Mouse (Mus musculus) T-helper 17 cell (primary cell): ENCODE data around the gene Trpm1.

Experiments
- in situ Hi-C, 2 experiments: fragments of 300-600 bp; cut with MboI, MseI; formaldehyde crosslinking; loops; 1 replicate in 1 of 2; 2 replicates in 1 of 2; pipeline ENCODE4 v1.15.1; 2025; ENCODE audit warnings: high pct_unique_total_duplicates in 2 of 2

The Trpm1 gene

DNA sequence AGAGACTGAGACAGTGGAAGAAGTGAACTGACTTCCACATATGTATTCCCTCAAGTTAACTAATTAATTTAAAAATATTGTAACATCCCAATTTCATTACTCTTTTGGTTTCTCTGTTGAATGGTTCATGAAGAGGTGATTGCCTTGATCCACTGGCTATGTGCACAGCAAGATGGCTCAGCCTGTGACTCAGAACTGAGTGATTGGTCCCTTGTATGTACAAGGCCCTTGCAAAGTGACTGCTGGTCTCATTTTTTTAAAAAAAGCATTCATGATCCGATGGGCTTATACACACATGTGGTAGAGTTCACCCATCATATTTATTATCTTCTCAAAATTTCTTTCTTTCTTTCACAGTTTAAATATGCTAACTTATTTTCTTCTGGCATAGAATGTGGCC, 124.9 kb downstream of the Trpm1 start:
- in situ Hi-C loops: no loop called here

DNA sequence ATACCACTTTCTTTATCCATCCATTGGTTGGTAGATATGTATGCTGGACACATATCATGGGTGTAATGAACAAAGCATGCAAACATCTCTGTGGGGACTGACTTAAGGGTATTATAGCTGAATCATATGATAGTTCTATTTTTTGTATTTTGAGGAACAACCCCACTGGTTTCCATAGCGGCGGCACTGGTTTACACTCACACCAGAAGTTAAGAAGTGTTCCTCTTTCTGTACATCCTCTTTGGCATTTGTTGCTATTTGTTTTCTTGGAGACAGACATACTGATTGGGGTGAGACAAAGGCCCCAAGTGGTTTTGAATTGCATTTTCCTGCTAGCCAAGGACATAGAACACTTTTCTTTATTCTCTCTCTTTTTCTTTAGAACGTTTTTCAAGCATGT, 125.9 kb downstream of the Trpm1 start:
- in situ Hi-C loops: no loop called here

- in situ Hi-C loops: loop anchor here in 1 of 2 experiments (5.0 to 10.0 kb wide), 3 partner anchors 91 to 532 kb away; no protein-coding TSS in a partner anchor
Observed at GRCm38 (mm10) chr7:64286566-64286965, 132.9 kb downstream of the Trpm1 start.

GRCm38 (mm10) chr7:64287414-64288091, 133.9 kb downstream of the Trpm1 start, which contains the start of gene Mtmr10:
TSS of gene Mtmr10 (plus strand) at chr7:64287653.
- in situ Hi-C loops: loop anchor here in 1 of 2 experiments (5.0 to 10.0 kb wide), 3 partner anchors 90 to 533 kb away; no protein-coding TSS in a partner anchor

GRCm38 (mm10) chr7:64289416-64289815, 135.8 kb downstream of the Trpm1 start:
- in situ Hi-C loops: loop anchor here in 1 of 2 experiments (5.0 to 10.0 kb wide), 3 partner anchors 88 to 535 kb away; no protein-coding TSS in a partner anchor

GRCm38 (mm10) chr7:64290431-64290830, 136.8 kb downstream of the Trpm1 start:
- in situ Hi-C loops: no loop called here

DNA sequence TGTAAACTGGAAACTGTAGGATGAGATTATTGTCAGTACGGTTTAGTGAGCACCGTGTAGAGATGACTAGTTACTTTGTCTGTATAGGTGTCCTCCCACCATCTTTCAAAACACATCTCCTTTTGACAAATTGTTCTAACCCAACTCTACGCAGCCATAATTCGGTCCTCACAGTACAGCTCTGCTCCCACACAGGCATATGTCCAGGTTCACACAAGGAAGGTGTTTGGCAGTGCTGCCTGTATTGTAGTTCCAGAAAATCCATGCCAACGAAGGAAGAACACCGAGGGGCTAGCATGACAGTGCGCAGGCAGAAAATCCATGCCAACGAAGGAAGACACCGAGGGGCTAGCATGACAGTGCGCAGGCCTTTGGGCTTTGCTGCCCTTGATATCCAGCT, 138.1 kb downstream of the Trpm1 start:
- in situ Hi-C loops: no loop called here

DNA sequence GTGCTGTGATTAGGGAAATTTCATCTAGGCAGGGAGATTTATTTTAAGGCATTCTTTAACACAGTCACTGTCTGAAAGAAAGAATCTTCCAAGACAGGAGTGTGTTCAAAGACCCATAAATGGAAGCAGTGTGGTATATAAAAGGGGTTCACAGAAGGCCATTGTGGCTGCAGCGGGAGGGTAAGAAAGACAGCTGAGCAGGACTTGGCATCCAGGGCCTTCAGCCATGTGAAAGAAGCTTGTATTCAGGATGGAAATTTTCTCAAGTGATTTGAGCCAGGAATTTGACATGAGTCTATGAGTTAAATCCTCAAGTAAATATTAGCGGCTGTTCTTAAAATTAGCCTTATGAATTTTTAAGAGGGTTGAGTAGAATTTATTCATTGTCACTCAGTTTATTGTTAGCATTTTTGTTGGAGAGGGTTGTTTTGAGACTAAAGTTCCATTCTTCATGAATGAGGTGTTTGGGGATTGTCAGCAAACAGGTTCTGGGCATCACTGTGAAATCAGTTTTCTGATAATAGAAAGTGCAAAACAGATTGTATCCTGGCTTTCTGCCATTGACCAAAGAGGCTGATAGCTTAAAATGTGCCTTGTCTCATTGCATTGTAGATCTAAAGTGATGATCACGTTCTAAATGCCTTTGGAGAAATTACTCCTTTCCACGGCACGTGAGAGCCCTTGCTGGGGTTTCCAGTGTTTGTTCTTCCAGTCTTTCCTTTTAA, 142.8 kb downstream of the Trpm1 start:
- in situ Hi-C loops: no loop called here

DNA sequence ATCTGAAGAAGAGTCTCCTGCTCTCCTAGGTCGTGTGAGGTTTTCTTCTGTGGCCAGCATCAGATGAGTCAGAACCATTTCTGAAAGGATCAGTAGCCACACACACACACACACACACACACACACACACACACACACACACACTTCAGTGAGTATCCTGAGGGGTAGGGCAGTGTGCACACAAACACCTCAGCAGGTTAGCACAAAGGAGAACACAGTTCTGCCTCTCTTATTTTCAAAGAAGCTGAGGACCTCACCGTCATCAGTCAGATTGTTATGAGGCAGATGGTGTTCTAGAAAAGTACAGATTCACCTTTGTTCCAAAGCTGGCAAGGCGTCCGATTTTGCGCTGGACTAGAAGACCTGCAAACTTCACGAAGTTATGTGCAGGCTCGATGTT, 156.6 kb downstream of the Trpm1 start:
- in situ Hi-C loops: loop anchor here in 1 of 2 experiments (10.0 kb wide), 1 partner anchor 555 kb away; no protein-coding TSS in a partner anchor

DNA sequence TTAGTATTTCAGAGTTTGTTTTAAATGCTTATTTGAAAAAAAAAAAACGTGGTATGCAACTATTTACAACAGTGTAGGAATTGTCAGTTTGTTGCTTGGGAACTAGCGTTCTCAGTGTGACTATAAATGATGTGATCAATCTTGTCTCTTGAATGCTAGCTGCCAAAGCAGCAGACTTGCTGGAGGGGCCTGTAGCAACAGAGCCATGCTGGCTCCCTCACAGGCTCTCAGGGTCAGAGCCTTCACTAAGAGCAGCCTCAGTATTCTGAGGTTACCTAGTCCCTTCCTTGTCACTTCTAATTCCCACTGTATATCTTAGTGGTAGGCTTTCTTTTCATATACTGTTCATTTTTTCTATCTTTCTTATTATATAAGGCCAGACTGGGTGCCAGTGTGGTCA, 157.1 kb downstream of the Trpm1 start:
- in situ Hi-C loops: loop anchor here in 1 of 2 experiments (10.0 kb wide), 1 partner anchor 556 kb away; no protein-coding TSS in a partner anchor

DNA sequence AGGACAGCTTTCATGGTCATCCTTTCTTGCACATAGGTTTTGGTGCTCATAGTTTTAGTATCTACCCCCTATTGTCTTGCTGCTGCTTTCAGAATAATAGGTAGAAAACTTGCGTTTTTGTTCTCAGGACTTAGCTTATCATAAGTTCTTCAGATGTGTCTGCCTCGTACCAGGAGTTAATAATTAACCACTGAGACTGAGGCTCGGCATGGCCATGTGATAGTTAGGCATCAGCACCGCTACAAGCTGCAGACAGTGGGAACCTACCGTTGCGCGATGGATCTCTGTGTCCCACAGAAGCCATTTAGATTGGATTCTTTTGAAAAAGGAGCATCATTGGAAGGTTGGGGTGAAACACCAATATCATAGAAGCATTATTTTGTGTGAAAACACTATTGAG, 159.2 kb downstream of the Trpm1 start:
- in situ Hi-C loops: loop anchor here in 1 of 2 experiments (10.0 kb wide), 1 partner anchor 558 kb away; no protein-coding TSS in a partner anchor
